Mouse (Mus musculus): ENCODE results near the gene Zfp866.

The Zfp866 gene

DNA sequence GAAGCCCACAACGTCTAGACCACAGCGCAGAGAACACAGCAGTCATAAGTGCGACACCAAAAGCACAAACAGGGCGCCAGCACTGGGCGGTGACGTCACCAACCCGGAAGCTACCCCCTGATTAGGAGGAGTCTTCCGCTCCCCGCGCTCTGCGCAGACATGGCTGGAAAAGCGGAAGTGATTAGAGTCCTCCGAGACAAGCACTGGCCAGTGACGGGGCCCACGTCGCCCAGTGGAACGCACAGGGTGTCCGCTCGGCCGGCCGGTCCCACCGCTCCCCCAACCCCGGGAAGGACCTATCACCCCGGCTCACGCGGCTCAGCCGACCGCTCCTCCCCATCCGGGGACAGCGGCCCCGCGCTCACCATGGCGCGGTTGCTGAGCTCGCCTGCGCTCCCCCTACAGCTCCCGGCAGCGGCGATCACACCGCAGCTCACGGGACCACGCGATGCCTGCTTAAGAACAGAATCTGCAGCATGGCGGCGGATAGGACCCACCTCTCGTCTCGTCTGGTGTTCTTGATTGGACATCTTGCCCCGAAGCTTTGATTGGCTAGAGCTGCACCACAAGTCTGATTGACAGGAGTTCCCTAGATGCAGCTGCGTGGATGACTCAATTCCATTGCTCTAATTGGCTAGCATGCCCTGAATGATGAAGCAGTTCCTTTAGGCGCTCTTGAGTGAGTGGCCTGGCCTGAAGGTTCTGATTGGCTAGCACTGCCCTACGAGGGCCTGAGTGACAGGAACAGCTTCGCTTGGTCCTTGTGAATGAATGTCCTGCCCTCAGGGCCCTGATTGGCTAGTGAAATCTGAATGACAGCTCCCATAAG, 74.4 kb downstream of the Zfp866 start:
- DNase-seq (ENCODE audit: low spot score): peak; percentile 80

DNA sequence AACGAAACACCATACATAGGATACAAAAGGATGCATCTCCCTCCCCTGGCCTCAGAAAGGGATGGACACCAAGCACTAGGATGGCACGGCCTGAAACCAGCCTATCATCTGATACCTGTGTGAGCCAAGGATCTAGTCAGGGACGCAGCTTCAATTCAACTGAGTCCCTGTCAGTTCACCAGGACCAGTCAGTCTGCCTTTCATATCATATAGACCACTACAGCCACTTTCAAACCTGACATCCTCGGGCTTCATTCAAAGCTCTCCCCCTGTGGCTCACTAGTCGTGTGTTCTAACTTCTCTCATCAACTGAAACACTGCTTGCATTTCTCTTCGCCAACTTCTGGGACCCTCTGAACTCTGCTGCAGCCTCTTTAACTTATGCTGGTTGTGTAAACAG, 75.6 kb downstream of the Zfp866 start:
- DNase-seq (ENCODE audit: low spot score): no peak

DNA sequence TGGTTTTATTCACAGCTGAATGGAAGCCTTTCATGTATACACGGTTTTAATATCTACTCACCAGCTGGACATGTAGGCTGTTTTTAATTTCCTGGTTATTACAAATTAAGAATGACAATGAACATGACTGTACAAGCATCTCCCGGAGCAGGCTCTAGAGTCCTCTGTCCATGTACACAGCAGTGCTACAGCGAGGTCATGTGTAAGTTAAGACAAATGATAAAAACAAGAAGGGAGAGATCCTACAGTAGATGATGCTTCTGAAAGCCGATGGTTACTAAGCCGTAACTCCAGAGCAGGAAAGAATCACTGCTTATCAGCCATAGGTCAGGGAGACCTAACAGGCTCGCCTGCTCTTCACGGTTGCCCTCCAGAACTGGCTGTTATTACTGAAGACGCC, 77.5 kb downstream of the Zfp866 start:
- no peak for DNase-seq (ENCODE audit: low spot score)
